Mouse (Mus musculus): ENCODE measurements at regions not wholly inside any gene's neighbourhood (a gene's known extent, or its start where the extent isn't known, plus 50 kb on each side); places are given as distances from the start of the nearest gene placed in this dataset.
A peak's percentile ranks its signal among the peaks of the same experiment; 100 is the strongest.

GRCm38 (mm10) chr3:41284897-41285296, 202.1 kb upstream of the Pgrmc2 start:
- 30% methylated on average over 13 of the region's 13 CpGs for WGBS
- intact Hi-C loops (cut with DNase I) = no loop called here
- TF ChIP-seq EP300 (IDR thresholded peaks at IDR 0.05; ENCODE audit: insufficient read depth, low read depth, low read length) (0 out of 2 replicates have a peak, but pooled peaks have one; percentile 40), POLR2A (IDR thresholded peaks at IDR 0.05; ENCODE audit: insufficient read depth, low read depth, low read length) (no peak)

GRCm38 (mm10) chr3:41282431-41283037, 199.7 kb upstream of the Pgrmc2 start:
- intact Hi-C loops (cut with DNase I) = no loop called here
- TF ChIP-seq EP300 (IDR thresholded peaks at IDR 0.05; ENCODE audit: insufficient read depth, low read depth, low read length) (no peak), POLR2A (IDR thresholded peaks at IDR 0.05; ENCODE audit: insufficient read depth, low read depth, low read length) (no peak), CTCF (IDR thresholded peaks at IDR 0.05) (no peak)
- DNase-seq = peak in 1 of 2 experiments; percentile 7
- peaks cover 1% of the 10 kb centered on the region for H3K4me1 ChIP-seq (ENCODE audit: control insufficient read depth, insufficient read depth, low read length)
- no peaks in the 10 kb centered on the region for H3K36me3 ChIP-seq (ENCODE audit: control insufficient read depth, insufficient read depth, low read length)
- no peak overlapping the region for H3K27ac ChIP-seq
- H3K9ac ChIP-seq (ENCODE audit: low read depth, low read length) = no peak overlapping the region
- no peak overlapping the region for H3K4me3 ChIP-seq
- WGBS = 55% methylated on average over 8 of the region's 8 CpGs
- H3K27me3 ChIP-seq (ENCODE audit: control insufficient read depth, insufficient read depth, low read length) = no peaks in the 10 kb centered on the region
- no peaks in the 10 kb centered on the region for H3K79me2 ChIP-seq (replicated peaks; ENCODE audit: control insufficient read depth, insufficient read depth, low read length)

More at GRCm38 (mm10) chr3:41284897-41285296, 202.1 kb upstream of the Pgrmc2 start:
- H3K27ac ChIP-seq = peak overlapping the region; percentile 12
- H3K36me3 ChIP-seq (ENCODE audit: control insufficient read depth, insufficient read depth, low read length) = no peaks in the 10 kb centered on the region
- H3K9ac ChIP-seq (ENCODE audit: low read depth, low read length) = no peak overlapping the region
- peak; percentile 55 to 77 for DNase-seq
- peaks cover 1% of the 10 kb centered on the region for H3K4me1 ChIP-seq (ENCODE audit: control insufficient read depth, insufficient read depth, low read length)
- no peak overlapping the region for H3K4me3 ChIP-seq
- no peaks in the 10 kb centered on the region for H3K79me2 ChIP-seq (replicated peaks; ENCODE audit: control insufficient read depth, insufficient read depth, low read length)
- H3K27me3 ChIP-seq (ENCODE audit: control insufficient read depth, insufficient read depth, low read length) = no peaks in the 10 kb centered on the region

- Histone ChIP-seq H3K4me3 (no peak overlapping the region), H3K27ac (no peak overlapping the region)
Measured at GRCm38 (mm10) chr3:41276096-41276495, 193.2 kb upstream of the Pgrmc2 start.

GRCm38 (mm10) chr3:41268516-41268915, 185.7 kb upstream of the Pgrmc2 start:
- no peak for DNase-seq
- Histone ChIP-seq H3K36me3 (ENCODE audit: control insufficient read depth, insufficient read depth, low read length) (no peaks in the 10 kb centered on the region), H3K9ac (ENCODE audit: low read depth, low read length) (no peak overlapping the region), H3K79me2 (replicated peaks; ENCODE audit: control insufficient read depth, insufficient read depth, low read length) (no peaks in the 10 kb centered on the region), H3K27me3 (ENCODE audit: control insufficient read depth, insufficient read depth, low read length) (no peaks in the 10 kb centered on the region), H3K4me3 (no peak overlapping the region), H3K4me1 (ENCODE audit: control insufficient read depth, insufficient read depth, low read length) (no peaks in the 10 kb centered on the region), H3K27ac (no peak overlapping the region)
- intact Hi-C loops (cut with DNase I) = no loop called here
- 76% methylated on average over 4 of the region's 4 CpGs for WGBS
- TF ChIP-seq POLR2A (IDR thresholded peaks at IDR 0.05; ENCODE audit: insufficient read depth, low read depth, low read length) (no peak), CTCF (IDR thresholded peaks at IDR 0.05) (no peak), EP300 (IDR thresholded peaks at IDR 0.05; ENCODE audit: insufficient read depth, low read depth, low read length) (no peak)

More at GRCm38 (mm10) chr3:41276096-41276495, 193.2 kb upstream of the Pgrmc2 start:
- H3K4me1 ChIP-seq (ENCODE audit: control insufficient read depth, insufficient read depth, low read length) = no peaks in the 10 kb centered on the region
- DNase-seq = no peak
- TF ChIP-seq CTCF (IDR thresholded peaks at IDR 0.05) (no peak), POLR2A (IDR thresholded peaks at IDR 0.05; ENCODE audit: insufficient read depth, low read depth, low read length) (no peak), EP300 (IDR thresholded peaks at IDR 0.05; ENCODE audit: insufficient read depth, low read depth, low read length) (no peak)
- intact Hi-C loops (cut with DNase I) = no loop called here
- no peaks in the 10 kb centered on the region for H3K36me3 ChIP-seq (ENCODE audit: control insufficient read depth, insufficient read depth, low read length)
- H3K27me3 ChIP-seq (ENCODE audit: control insufficient read depth, insufficient read depth, low read length) = no peaks in the 10 kb centered on the region
- 93% methylated on average over 9 of the region's 9 CpGs for WGBS
- no peaks in the 10 kb centered on the region for H3K79me2 ChIP-seq (replicated peaks; ENCODE audit: control insufficient read depth, insufficient read depth, low read length)
- no peak overlapping the region for H3K9ac ChIP-seq (ENCODE audit: low read depth, low read length)

- H3K4me3 ChIP-seq = no peak overlapping the region
Measured at GRCm38 (mm10) chr3:41266216-41266615, 183.4 kb upstream of the Pgrmc2 start.

GRCm38 (mm10) chr3:41265399-41265798, 182.6 kb upstream of the Pgrmc2 start:
- Histone ChIP-seq H3K9ac (ENCODE audit: low read depth, low read length) (no peak overlapping the region), H3K36me3 (ENCODE audit: control insufficient read depth, insufficient read depth, low read length) (no peaks in the 10 kb centered on the region), H3K79me2 (replicated peaks; ENCODE audit: control insufficient read depth, insufficient read depth, low read length) (no peaks in the 10 kb centered on the region), H3K4me1 (ENCODE audit: control insufficient read depth, insufficient read depth, low read length) (no peaks in the 10 kb centered on the region), H3K27ac (no peak overlapping the region), H3K27me3 (ENCODE audit: control insufficient read depth, insufficient read depth, low read length) (no peaks in the 10 kb centered on the region), H3K4me3 (no peak overlapping the region)
- 90% methylated on average over 3 of the region's 3 CpGs for WGBS
- TF ChIP-seq POLR2A (IDR thresholded peaks at IDR 0.05; ENCODE audit: insufficient read depth, low read depth, low read length) = no peak
- no peak for TF ChIP-seq EP300 (IDR thresholded peaks at IDR 0.05; ENCODE audit: insufficient read depth, low read depth, low read length)
- no peak for TF ChIP-seq CTCF (IDR thresholded peaks at IDR 0.05)
- intact Hi-C loops (cut with DNase I) = no loop called here
- no peak for DNase-seq

More at GRCm38 (mm10) chr3:41266216-41266615, 183.4 kb upstream of the Pgrmc2 start:
- DNase-seq = no peak
- TF ChIP-seq CTCF (IDR thresholded peaks at IDR 0.05) (no peak), POLR2A (IDR thresholded peaks at IDR 0.05; ENCODE audit: insufficient read depth, low read depth, low read length) (no peak), EP300 (IDR thresholded peaks at IDR 0.05; ENCODE audit: insufficient read depth, low read depth, low read length) (no peak)
- Histone ChIP-seq H3K9ac (ENCODE audit: low read depth, low read length) (no peak overlapping the region), H3K27ac (no peak overlapping the region), H3K27me3 (ENCODE audit: control insufficient read depth, insufficient read depth, low read length) (no peaks in the 10 kb centered on the region), H3K79me2 (replicated peaks; ENCODE audit: control insufficient read depth, insufficient read depth, low read length) (no peaks in the 10 kb centered on the region), H3K4me1 (ENCODE audit: control insufficient read depth, insufficient read depth, low read length) (no peaks in the 10 kb centered on the region), H3K36me3 (ENCODE audit: control insufficient read depth, insufficient read depth, low read length) (no peaks in the 10 kb centered on the region)
- WGBS = 90% methylated on average over 6 of the region's 6 CpGs
- intact Hi-C loops (cut with DNase I) = no loop called here

All from heart, adult 2 months (tissue).